Mouse (Mus musculus): ENCODE results near the gene Smtnl2.
A peak's percentile ranks its signal among the peaks of the same experiment; 100 is the strongest.
"Not testable (repeated sequence)": the region's sequence is repeated elsewhere in the genome, so short reads cannot be mapped to it uniquely, and the experiment has no call there.

Gene Smtnl2

DNA sequence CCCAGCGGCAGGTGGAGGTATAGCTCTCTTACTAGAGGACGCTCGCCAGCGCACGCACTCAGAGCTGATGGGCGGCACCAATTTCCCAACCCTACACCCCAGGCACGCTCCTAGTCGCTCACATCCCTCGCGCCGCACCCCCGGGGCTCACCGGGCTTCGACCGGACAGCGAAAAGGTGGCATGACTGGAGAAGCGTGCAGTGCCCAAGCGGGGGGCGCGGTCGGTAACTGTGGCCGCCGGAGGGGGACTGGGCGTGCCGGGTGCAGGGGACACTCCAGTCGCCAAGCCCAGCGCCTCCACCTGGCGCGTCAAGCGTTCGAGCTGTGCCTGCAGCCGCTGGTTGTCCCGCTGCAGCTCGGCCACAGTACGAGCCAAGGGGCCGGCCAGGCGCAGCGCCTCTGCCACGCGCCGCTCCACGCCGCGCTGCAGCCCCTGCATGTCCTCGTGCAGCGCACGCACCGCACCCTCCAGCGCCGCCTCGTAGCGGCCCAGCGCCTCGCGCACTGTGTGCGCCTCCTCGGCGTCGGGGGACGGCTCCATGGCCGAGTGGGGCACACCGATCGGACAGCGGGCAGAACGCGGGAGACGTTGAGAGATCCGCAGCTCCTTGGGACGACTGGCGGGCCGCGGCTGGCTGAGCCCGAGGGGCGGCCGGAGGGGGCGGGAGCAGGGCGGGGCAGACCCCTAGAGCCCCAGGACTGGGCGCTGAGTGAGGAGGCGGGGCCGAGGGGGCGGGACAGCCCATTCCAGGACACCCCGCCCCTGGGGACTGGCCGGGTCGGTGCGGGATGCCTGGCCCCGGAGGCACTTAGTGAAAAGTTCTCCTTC, at the start of gene Smtnl2:
Gene Smtnl2, minus strand, starts transcription at position 621 of the 829 bp plus-strand sequence.
- peak; percentile 92 for DNase-seq

GRCm38 (mm10) chr11:72458502-72458901, 47.0 kb upstream of the Smtnl2 start:
- no peak for DNase-seq

GRCm38 (mm10) chr11:72457995-72458496, 46.5 kb upstream of the Smtnl2 start:
- DNase-seq: peak; percentile 75

DNA sequence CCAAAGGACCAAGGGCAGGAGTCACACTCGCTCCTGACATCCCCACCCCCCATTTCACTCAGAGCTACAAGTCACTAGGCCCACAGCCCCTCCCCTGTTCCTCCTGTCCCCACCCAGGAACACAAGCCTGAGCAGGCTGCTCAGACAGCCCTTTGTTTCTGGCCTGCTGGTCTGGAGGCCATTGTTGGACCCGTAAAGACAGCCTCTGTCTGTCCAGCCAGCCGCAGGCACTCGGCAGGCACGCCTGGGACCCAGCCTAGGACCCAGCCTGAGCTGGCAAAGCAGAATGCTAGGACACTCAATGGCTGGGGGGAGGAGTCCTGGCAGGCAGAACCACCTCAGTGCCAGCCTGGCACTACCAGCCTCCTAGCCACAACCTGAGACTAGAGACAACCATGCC, 44.2 kb upstream of the Smtnl2 start:
- no peak for DNase-seq

- no peak for DNase-seq
Observed at GRCm38 (mm10) chr11:72453105-72453953, 41.8 kb upstream of the Smtnl2 start.

DNA sequence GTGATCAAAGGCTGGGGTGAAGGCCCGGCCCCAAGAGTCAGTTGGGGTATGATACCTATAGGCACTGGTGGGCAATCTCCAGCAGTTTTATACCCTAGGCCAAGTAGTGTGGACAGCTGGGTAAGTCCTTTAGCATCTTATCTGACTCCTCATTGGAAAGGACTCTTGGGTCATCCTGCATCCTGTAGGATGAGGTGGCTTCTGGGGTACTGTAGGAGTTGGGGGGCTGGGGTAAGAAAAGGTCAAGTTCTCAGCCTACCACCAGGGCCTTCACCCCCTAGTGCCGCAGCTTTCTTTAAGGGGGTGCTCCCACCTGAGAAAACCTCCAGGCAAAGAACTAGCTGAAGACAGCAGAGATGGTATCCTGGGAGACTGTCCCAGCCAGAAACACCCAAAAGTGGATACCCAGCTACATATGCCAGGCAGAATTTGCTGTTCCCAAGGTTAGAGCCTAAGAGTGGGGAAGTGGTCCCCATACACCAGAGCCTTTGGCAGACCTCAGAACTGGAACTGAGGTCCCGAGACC, 40.7 kb upstream of the Smtnl2 start:
- no peak for DNase-seq

DNA sequence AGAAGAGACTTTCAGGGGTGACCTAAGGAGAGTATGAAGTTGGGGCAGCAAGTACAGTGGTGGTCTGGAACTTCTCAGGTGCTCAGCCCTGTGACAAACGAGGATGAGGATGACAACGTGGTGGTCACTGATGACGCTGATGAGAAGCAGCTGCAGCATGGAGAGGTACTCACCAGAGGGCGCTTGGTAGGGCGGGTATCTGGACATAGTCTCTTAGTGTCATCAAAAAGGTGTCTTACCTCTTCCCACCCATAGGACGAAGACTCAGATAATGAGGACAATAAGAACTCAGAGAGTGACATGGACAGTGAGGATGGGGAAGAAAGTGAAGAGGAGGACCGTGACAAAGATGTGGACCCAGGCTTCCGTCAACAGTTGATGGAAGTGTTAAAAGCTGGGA, 36.0 kb upstream of the Smtnl2 start:
- no peak for DNase-seq

GRCm38 (mm10) chr11:72446311-72447105, 35.0 kb upstream of the Smtnl2 start:
- peak; percentile 70 for DNase-seq

DNA sequence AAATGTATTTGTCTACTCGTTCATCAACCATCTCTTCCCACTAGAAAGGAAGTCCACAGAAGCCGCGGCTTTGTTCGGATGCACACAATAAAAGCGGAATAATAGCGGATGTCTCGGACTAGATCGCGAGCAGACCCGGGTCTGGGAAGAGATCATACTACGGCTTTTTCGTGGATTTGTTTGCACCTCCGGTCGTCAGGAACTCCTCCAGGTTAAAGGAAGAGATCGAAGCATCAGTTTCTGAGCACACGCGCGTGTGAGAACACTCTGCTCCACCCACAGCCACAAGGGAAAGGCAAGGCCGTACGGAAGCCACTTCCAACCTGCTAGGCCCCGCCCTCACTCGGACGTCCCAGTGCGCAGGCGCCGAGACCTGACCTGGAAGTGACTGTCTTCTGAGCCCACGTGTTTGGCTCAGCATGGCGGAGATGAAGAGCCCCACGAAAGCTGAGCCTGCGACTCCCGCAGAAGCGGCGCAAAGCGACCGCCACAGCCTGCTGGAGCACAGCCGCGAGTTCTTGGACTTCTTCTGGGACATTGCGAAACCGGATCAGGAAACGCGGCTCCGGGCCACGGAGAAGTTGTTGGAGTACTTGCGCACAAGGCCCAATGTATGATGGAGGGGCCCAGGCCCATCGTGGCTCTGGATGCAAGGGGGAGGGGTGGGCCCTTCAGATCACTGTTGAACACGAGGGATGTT, 29.6 kb upstream of the Smtnl2 start, which contains the start of gene Mybbp1a:
Gene Mybbp1a, plus strand, starts transcription at position 391 of the 700 bp plus-strand sequence.
- DNase-seq: peak; percentile 99

GRCm38 (mm10) chr11:72440597-72440964, 29.1 kb upstream of the Smtnl2 start:
- not testable (repeated sequence) for DNase-seq

- DNase-seq: no peak
Observed at GRCm38 (mm10) chr11:72438411-72438810, 26.9 kb upstream of the Smtnl2 start.

DNA sequence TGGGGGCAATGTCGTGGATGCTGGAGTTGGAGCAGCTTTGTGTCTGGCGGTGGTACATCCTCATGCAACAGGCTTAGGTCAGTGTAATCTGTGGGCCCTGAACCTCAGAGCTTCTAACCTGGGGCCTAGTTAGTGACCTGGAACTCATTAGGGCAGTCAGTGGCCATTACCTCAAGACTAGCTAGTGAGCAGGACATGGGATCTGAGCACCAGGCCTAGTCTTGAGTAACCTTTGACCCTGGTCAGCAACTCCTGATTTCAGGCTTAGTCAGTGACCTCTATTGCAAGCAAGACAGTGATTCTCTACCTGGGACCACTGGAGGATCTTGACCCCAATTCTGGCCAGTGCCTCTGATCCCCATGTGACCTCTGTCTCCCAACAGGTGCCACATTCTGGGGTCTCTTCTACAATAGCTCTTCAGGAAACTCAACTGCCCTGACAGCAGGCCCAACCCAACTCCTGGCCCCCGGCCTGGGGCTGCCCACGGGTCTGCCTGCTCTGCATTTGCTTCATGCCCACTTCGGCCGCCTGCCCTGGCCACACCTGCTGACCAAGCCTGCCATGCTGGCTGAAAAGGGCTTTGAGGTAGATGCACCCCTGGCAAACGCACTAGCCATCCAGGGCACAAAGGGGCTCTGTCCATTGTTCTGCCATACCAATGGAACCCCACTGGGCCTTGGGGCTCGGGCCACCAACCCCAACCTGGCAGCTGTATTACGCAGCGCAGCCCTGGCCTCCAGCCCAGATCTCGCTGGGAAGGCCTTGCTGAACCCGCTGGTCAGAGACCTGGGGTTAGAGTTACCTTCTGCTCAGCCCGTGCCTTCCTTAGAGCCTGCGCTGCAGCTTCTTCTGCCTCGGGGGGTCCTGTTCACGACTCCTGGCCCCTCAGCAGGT, 25.5 kb upstream of the Smtnl2 start:
- DNase-seq: peak; percentile 64

DNA sequence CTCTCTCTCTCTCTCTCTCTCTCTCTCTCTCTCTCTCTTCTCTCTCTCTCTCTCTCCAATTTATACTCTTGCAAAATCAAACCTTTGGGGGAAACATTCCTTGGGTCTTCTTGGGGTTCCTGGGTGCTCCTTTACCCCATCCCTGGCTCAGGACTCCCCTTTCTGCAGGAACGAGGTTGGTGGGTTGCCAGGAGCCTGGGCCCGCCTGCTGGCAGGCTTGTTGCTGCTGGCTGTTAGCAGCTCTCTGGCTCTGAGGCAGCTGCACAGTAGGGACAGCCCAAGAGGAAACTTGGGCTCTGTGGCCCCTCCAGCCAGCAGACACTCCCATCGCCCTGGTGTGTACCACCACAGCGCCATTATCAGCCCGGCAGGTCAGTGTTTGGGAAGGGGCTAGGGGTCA, 24.8 kb upstream of the Smtnl2 start:
- peak; percentile 45 for DNase-seq

GRCm38 (mm10) chr11:72435694-72436045, 24.2 kb upstream of the Smtnl2 start:
- peak; percentile 88 for DNase-seq

- peak; percentile 95 for DNase-seq
Observed at GRCm38 (mm10) chr11:72434963-72435693, 23.6 kb upstream of the Smtnl2 start, which contains the start of gene Ggt6. Gene Ggt6 (plus strand): TSS chr11:72435526.

DNA sequence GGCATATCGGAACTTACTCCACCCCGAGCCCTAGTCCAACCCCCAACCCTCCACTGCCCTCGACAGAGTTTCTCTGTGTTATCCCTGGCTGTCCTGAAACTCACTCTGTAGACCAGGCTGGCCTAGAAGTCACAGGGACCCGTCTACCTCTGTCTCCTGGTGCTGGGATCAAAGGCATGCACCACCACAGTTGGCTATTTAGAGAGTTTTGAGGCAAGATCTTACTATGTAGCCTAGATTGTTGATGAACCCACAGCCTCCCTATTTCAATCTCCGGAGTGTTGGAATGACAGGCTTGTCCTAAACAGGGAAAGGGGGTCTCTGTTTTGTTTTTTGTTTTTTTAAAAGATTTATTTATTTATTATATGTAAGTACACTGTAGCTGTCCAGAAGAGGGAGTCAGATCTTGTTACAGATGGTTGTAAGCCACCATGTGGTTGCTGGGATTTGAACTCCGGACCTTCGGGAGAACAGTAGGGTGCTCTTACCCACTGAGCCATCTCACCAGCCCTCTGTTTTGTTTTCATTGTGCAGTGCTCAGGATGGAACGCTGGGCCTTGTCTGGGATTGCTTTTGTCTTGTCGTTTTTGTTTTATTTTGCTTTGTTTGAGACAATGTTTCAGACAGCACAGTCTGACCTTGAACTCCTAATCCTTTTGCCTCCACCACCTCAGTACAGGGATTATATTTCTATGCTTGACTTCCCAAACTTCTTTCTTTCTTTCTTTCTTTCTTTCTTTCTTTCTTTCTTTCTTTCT, 19.0 kb upstream of the Smtnl2 start:
- not testable (repeated sequence) for DNase-seq

DNA sequence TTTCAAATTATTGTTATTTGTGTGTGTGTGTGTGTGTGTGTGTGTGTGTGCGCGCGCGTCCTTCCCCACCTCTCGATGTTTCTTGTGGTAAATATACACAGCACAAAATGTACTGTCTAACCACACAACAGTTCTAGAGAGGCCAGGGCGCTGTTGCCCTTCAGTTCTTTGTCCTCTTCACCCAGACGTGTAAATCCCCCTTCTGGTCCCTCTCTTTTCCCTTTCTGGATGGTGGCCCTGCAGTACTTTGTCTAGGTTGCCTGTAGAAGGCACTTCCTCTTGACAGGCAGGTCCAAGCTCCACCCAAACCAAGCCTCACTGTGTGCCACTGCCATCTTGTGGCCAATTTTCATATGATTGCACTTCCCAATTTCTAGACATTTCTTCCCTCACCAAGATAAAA, 17.8 kb upstream of the Smtnl2 start:
- DNase-seq: peak; percentile 90

DNA sequence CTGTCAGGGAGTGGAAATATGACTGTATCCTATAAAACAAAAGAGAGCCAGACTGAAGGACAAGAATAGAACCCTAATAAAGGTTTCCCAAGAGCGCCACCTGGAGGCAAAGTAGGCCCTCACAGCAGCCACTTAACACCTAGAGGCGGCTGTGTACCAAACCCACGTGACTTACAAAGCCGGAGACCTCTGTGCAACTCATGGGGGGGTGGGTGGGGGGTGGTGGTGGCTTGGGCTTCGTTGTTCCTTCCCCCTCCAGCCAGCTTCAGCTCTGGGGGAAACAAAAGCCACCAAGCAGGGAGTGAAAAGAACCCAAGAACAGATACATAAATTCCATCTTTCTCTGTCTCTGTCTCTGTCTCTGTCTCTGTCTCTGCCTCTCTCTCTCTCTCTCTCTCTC, 17.2 kb upstream of the Smtnl2 start:
- peak; percentile 94 for DNase-seq

GRCm38 (mm10) chr11:72426884-72427283, 15.4 kb upstream of the Smtnl2 start:
- no peak for DNase-seq
